Mouse (Mus musculus): ENCODE measurements around the gene Fam3c. TPM values are rescaled to one million over a fixed set of nuclear protein-coding genes. Genes with fewer than 3 reads are reported as not detected.

Gene Fam3c
- polyA plus RNA-seq, 1 experiment = 19.4 TPM

DNA sequence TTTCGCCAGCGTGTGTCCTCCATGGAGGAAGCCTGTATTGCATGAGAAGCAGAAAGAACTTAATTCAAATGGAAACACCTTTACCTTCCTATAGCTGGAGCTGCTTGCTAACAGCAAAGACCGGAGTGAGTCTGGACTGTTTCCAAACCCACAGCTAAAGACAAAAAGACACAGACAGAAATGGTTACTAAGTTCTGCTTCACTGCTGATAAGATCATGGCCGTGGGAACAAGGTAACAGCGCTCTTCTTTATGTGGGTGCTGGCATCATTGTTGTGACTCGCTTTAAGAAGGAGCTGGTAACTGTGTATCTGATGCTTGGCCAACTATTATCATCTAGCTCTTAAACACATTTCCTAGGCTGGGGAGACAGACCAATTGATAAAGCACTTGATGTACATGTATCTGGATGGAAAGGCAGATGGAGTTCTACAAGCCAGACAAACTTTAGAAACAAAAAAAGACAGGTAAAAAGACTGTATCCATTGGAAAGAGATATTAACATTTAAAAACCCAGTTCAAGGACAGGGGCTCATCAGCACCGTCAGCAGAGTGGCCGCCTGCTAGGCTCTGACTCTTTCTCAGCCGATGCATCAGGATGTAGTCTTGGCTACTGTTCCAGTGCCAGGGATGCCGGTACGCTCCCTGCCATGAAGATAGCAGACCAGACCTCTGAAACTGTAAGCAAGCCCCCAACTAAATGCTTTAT, 6.4 kb downstream of the Fam3c start:
- Histone ChIP-seq H3K4me2 (ENCODE audit: low read depth) (no peak overlapping the region), H3K79me2 (ENCODE audit: control insufficient read depth, insufficient read depth) (peaks cover 11% of the 10 kb centered on the region), H3ac (ENCODE audit: control insufficient read depth, insufficient read length) (no peak overlapping the region), H3K4me3 (no peak overlapping the region), H3K27me3 (ENCODE audit: control insufficient read depth, insufficient read depth, insufficient read length) (no peaks in the 10 kb centered on the region), H3K36me3 (ENCODE audit: control insufficient read depth, insufficient read depth) (no peaks in the 10 kb centered on the region)
- TF ChIP-seq E2F4 (IDR thresholded peaks at IDR 0.05; ENCODE audit: insufficient read depth) (no peak), MYOG (IDR thresholded peaks at IDR 0.05; ENCODE audit: control insufficient read depth in 1 of 3, insufficient read depth in 1 of 3, insufficient read length in 2 of 3, low read depth in 2 of 3) (no peak), REST (IDR thresholded peaks at IDR 0.05; ENCODE audit: insufficient read depth, insufficient read length) (no peak), SRF (IDR thresholded peaks at IDR 0.05; ENCODE audit: control insufficient read depth, insufficient read length, low read depth) (no peak), TCF12 (IDR thresholded peaks at IDR 0.05; ENCODE audit: insufficient read depth, poor library complexity, severe bottlenecking) (no peak), USF1 (IDR thresholded peaks at IDR 0.05; ENCODE audit: low read depth) (no peak), POLR2A (IDR thresholded peaks at IDR 0.05; ENCODE audit: insufficient read length, low read depth) (no peak), MYOD1 (IDR thresholded peaks at IDR 0.05; ENCODE audit: control insufficient read depth in 1 of 3, insufficient read length in 2 of 3, low read depth in 2 of 3) (no peak), MAX (IDR thresholded peaks at IDR 0.05; ENCODE audit: low read depth) (no peak), POLR2AphosphoS2 (IDR thresholded peaks at IDR 0.05; ENCODE audit: insufficient read length, low read depth) (no peak), TCF3 (IDR thresholded peaks at IDR 0.05; ENCODE audit: insufficient read length, low read depth) (no peak), CEBPB (IDR thresholded peaks at IDR 0.05; ENCODE audit: insufficient read depth, poor library complexity, severe bottlenecking) (no peak)

DNA sequence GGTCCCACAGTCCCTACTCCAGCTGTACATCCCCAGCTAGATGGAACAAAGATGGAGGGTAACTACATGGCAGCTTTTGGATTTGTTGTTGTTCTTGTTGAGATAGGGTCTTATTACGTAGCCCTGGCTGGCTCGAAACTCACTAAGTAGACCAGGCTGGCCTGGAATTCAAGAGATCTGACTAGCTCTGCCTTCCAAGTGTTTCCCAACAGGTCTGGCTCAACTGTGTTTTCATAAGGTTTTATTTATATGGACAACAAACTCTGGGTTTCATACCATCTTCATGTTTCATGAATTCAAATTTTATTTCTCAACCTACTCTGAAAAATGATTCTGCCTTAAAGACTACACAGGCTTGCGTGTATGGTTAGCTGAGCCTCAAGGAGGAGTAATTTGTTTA, 7.1 kb downstream of the Fam3c start:
- Histone ChIP-seq H3K79me2 (ENCODE audit: control insufficient read depth, insufficient read depth) (peaks cover 7% of the 10 kb centered on the region), H3K4me2 (ENCODE audit: low read depth) (no peak overlapping the region), H3ac (ENCODE audit: control insufficient read depth, insufficient read length) (no peak overlapping the region), H3K36me3 (ENCODE audit: control insufficient read depth, insufficient read depth) (no peaks in the 10 kb centered on the region), H3K4me3 (no peak overlapping the region), H3K27me3 (ENCODE audit: control insufficient read depth, insufficient read depth, insufficient read length) (no peaks in the 10 kb centered on the region)
- no peak for TF ChIP-seq MYOD1 (IDR thresholded peaks at IDR 0.05; ENCODE audit: control insufficient read depth in 1 of 3, insufficient read length in 2 of 3, low read depth in 2 of 3)
- no peak for TF ChIP-seq REST (IDR thresholded peaks at IDR 0.05; ENCODE audit: insufficient read depth, insufficient read length)
- TF ChIP-seq MYOG (IDR thresholded peaks at IDR 0.05; ENCODE audit: control insufficient read depth in 1 of 3, insufficient read depth in 1 of 3, insufficient read length in 2 of 3, low read depth in 2 of 3) = no peak
- TF ChIP-seq SRF (IDR thresholded peaks at IDR 0.05; ENCODE audit: control insufficient read depth, insufficient read length, low read depth) = no peak
- TF ChIP-seq TCF3 (IDR thresholded peaks at IDR 0.05; ENCODE audit: insufficient read length, low read depth) = no peak
- no peak for TF ChIP-seq POLR2A (IDR thresholded peaks at IDR 0.05; ENCODE audit: insufficient read length, low read depth)
- no peak for TF ChIP-seq USF1 (IDR thresholded peaks at IDR 0.05; ENCODE audit: low read depth)
- TF ChIP-seq POLR2AphosphoS2 (IDR thresholded peaks at IDR 0.05; ENCODE audit: insufficient read length, low read depth) = no peak
- no peak for TF ChIP-seq MAX (IDR thresholded peaks at IDR 0.05; ENCODE audit: low read depth)
- no peak for TF ChIP-seq E2F4 (IDR thresholded peaks at IDR 0.05; ENCODE audit: insufficient read depth)
- TF ChIP-seq CEBPB (IDR thresholded peaks at IDR 0.05; ENCODE audit: insufficient read depth, poor library complexity, severe bottlenecking) = no peak
- TF ChIP-seq TCF12 (IDR thresholded peaks at IDR 0.05; ENCODE audit: insufficient read depth, poor library complexity, severe bottlenecking) = no peak

DNA sequence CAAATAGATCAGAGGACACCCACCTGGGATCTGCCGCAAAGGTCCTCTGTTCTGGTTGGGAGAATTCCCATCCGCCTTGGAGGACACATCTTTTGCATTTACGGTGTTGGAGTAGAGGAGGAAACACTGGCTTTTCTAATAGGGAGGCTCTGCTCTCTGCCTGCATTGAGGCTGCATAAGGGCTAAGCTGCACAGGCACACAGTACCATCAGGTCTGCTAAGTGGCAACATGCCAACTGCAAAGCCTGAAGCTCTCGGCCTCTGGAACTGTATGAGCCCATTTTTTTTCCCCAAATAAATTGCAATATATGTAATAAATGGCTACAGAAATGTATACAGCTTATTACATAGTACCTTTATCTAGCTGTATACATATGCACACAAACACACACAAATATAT, 7.9 kb downstream of the Fam3c start:
- H3K4me2 ChIP-seq (ENCODE audit: low read depth) = no peak overlapping the region
- peaks cover 6% of the 10 kb centered on the region for H3K79me2 ChIP-seq (ENCODE audit: control insufficient read depth, insufficient read depth)
- TF ChIP-seq MYOG (IDR thresholded peaks at IDR 0.05; ENCODE audit: control insufficient read depth in 1 of 3, insufficient read depth in 1 of 3, insufficient read length in 2 of 3, low read depth in 2 of 3) = no peak
- no peak for TF ChIP-seq E2F4 (IDR thresholded peaks at IDR 0.05; ENCODE audit: insufficient read depth)
- no peak for TF ChIP-seq MYOD1 (IDR thresholded peaks at IDR 0.05; ENCODE audit: control insufficient read depth in 1 of 3, insufficient read length in 2 of 3, low read depth in 2 of 3)
- no peak for TF ChIP-seq CEBPB (IDR thresholded peaks at IDR 0.05; ENCODE audit: insufficient read depth, poor library complexity, severe bottlenecking)
- TF ChIP-seq USF1 (IDR thresholded peaks at IDR 0.05; ENCODE audit: low read depth) = no peak
- no peak for TF ChIP-seq SRF (IDR thresholded peaks at IDR 0.05; ENCODE audit: control insufficient read depth, insufficient read length, low read depth)
- TF ChIP-seq POLR2A (IDR thresholded peaks at IDR 0.05; ENCODE audit: insufficient read length, low read depth) = no peak
- no peak for TF ChIP-seq MAX (IDR thresholded peaks at IDR 0.05; ENCODE audit: low read depth)
- TF ChIP-seq TCF12 (IDR thresholded peaks at IDR 0.05; ENCODE audit: insufficient read depth, poor library complexity, severe bottlenecking) = no peak
- TF ChIP-seq REST (IDR thresholded peaks at IDR 0.05; ENCODE audit: insufficient read depth, insufficient read length) = no peak
- no peak for TF ChIP-seq POLR2AphosphoS2 (IDR thresholded peaks at IDR 0.05; ENCODE audit: insufficient read length, low read depth)
- TF ChIP-seq TCF3 (IDR thresholded peaks at IDR 0.05; ENCODE audit: insufficient read length, low read depth) = no peak
- no peak overlapping the region for H3K4me3 ChIP-seq
- no peak overlapping the region for H3ac ChIP-seq (ENCODE audit: control insufficient read depth, insufficient read length)
- no peaks in the 10 kb centered on the region for H3K36me3 ChIP-seq (ENCODE audit: control insufficient read depth, insufficient read depth)
- no peaks in the 10 kb centered on the region for H3K27me3 ChIP-seq (ENCODE audit: control insufficient read depth, insufficient read depth, insufficient read length)

DNA sequence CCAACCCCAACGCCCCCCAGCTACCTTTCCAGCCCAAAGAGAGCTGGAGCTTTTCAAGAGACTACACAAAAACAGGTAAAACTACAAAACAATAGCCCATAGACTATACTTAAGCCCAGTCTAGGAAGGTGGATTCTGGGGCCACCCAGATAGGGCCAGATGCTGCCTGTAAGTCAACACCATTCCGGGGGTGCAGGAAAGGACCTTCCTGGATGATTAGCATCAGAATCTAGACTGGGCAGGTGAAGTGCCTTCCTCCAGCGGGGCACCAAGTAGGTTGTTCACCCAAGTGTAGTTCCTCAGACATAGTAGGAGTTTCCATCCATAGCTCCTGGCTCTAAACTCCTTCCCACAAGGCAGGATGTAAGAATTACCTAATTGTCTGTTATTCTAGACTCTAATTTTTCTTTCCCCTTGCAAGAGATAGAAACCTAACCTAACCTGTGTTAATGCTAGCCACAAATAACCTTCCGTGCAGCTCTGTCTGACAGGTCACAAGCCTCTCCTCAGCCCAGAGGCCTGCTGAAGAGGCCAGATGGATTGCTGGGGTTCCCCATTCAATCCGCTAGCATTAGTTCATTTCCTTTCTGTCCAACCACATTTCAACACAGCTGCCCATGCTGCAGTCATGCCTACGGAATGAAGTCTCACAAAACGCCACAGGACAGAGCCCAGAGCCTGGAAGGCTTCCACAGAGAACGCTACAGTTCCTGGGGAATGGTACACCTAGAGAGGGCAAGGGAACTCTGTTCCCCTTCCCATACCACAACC, 8.7 kb downstream of the Fam3c start:
- TF ChIP-seq USF1 (IDR thresholded peaks at IDR 0.05; ENCODE audit: low read depth) = no peak
- no peak for TF ChIP-seq CEBPB (IDR thresholded peaks at IDR 0.05; ENCODE audit: insufficient read depth, poor library complexity, severe bottlenecking)
- TF ChIP-seq POLR2A (IDR thresholded peaks at IDR 0.05; ENCODE audit: insufficient read length, low read depth) = no peak
- TF ChIP-seq TCF3 (IDR thresholded peaks at IDR 0.05; ENCODE audit: insufficient read length, low read depth) = no peak
- no peak for TF ChIP-seq TCF12 (IDR thresholded peaks at IDR 0.05; ENCODE audit: insufficient read depth, poor library complexity, severe bottlenecking)
- TF ChIP-seq POLR2AphosphoS2 (IDR thresholded peaks at IDR 0.05; ENCODE audit: insufficient read length, low read depth) = no peak
- no peak for TF ChIP-seq MYOG (IDR thresholded peaks at IDR 0.05; ENCODE audit: control insufficient read depth in 1 of 3, insufficient read depth in 1 of 3, insufficient read length in 2 of 3, low read depth in 2 of 3)
- no peak for TF ChIP-seq MYOD1 (IDR thresholded peaks at IDR 0.05; ENCODE audit: control insufficient read depth in 1 of 3, insufficient read length in 2 of 3, low read depth in 2 of 3)
- no peak for TF ChIP-seq REST (IDR thresholded peaks at IDR 0.05; ENCODE audit: insufficient read depth, insufficient read length)
- no peak for TF ChIP-seq E2F4 (IDR thresholded peaks at IDR 0.05; ENCODE audit: insufficient read depth)
- TF ChIP-seq MAX (IDR thresholded peaks at IDR 0.05; ENCODE audit: low read depth) = no peak
- no peak for TF ChIP-seq SRF (IDR thresholded peaks at IDR 0.05; ENCODE audit: control insufficient read depth, insufficient read length, low read depth)
- no peak overlapping the region for H3K4me2 ChIP-seq (ENCODE audit: low read depth)
- H3ac ChIP-seq (ENCODE audit: control insufficient read depth, insufficient read length) = no peak overlapping the region
- no peaks in the 10 kb centered on the region for H3K27me3 ChIP-seq (ENCODE audit: control insufficient read depth, insufficient read depth, insufficient read length)
- H3K4me3 ChIP-seq = no peak overlapping the region
- H3K36me3 ChIP-seq (ENCODE audit: control insufficient read depth, insufficient read depth) = no peaks in the 10 kb centered on the region
- H3K79me2 ChIP-seq (ENCODE audit: control insufficient read depth, insufficient read depth) = peaks cover 6% of the 10 kb centered on the region
